Mouse (Mus musculus) Patski (cell line): Measurements from ENCODE around the gene Lhx1. TPM values are rescaled to one million over a fixed set of nuclear protein-coding genes. Genes with fewer than 3 reads are reported as not detected.

ENCODE experiments used
- ATAC-seq: fragments of 100-300 bp; one replicate; pipeline ENCODE4 v1.8.0; 2021
- CTCF ChIA-PET: fragments of 350-600 bp; sonication (Branson Sonifier 250); formaldehyde crosslinking; loops from one replicate; lab custom pipeline; 2022; ENCODE audit warnings: inconsistent platforms; lab: Charles Lee
- POLR2A ChIA-PET: fragments of 350-600 bp; sonication (Branson Sonifier 250); formaldehyde crosslinking; loops from one replicate; lab custom pipeline; 2022; ENCODE audit warnings: antibody characterized with exemption, inconsistent platforms; lab: Charles Lee
- DNase-seq: peaks from one replicate; pipeline ENCODE4 v3.0.0-alpha.2; 2011; ENCODE audit warnings: low read depth, low spot score
- H3K27me3 ChIP-seq: fragments of 371-371 bp; one replicate; pipeline ENCODE4 v1.5.1; 2021
- CTCF ChIP-seq: fragments of 100-300 bp; IDR thresholded peaks from one replicate; pipeline ENCODE4 v1.5.1; 2021
- in situ Hi-C: fragments of 300-500 bp; cut with MboI; formaldehyde crosslinking; loops from 3 replicates; pipeline ENCODE4 v1.11.1; 2018; ENCODE audit warnings: low pct_unique_long_range_greater_than_20kb, mixed read lengths
- polyA plus RNA-seq: library from polyadenylated mRNA; unstranded; gene quantifications from one replicate; pipeline ENCODE4 v1.2.3, GENCODE M21; 2021

Lhx1 gene
- polyA plus RNA-seq, 1 experiment from 2014 or later, result 1.1 TPM

- ChIA-PET CTCF (interaction anchor here (0.8 kb wide), 1 partner anchor 11 kb away, joined by 3 read pairs; no protein-coding TSS in a partner anchor), POLR2A (interaction anchor here (1.2 kb wide), 1 partner anchor 11 kb away, joined by 3 read pairs; no protein-coding TSS in a partner anchor)
- no peak for ATAC-seq
- no peak for DNase-seq
- in situ Hi-C loops, result no loop called here
- peaks cover 34% of the 10 kb centered on the region for H3K27me3 ChIP-seq
- TF ChIP-seq CTCF, result no peak
These were observed 1.9 kb upstream of the Lhx1 start for GRCm38 (mm10) chr11:84526976-84527860.

- no peak for TF ChIP-seq CTCF
- ATAC-seq, result no peak
- H3K27me3 ChIP-seq, result peaks cover 34% of the 10 kb centered on the region
- DNase-seq, result no peak
- ChIA-PET CTCF (no interaction called here), POLR2A (interaction anchor here (1.2 kb wide), 1 partner anchor 10 kb away, joined by 3 read pairs; no protein-coding TSS in a partner anchor)
- in situ Hi-C loops, result no loop called here
These were observed 1.1 kb upstream of the Lhx1 start for GRCm38 (mm10) chr11:84526451-84526850.

- ChIA-PET POLR2A (interaction anchor here (0.6 to 1.0 kb wide), 2 partner anchors 14 to 37 kb away, joined by 3 read pairs; no protein-coding TSS in a partner anchor), CTCF (interaction anchor here (1.3 kb wide), 1 partner anchor 15 kb away, joined by 3 read pairs; no protein-coding TSS in a partner anchor)
- no peak for TF ChIP-seq CTCF
- ATAC-seq (no peak), DNase-seq (no peak)
- H3K27me3 ChIP-seq, result peaks cover 40% of the 10 kb centered on the region
- in situ Hi-C loops, result no loop called here
These were observed 644 bp downstream of the Lhx1 start for GRCm38 (mm10) chr11:84524511-84525270.

- CTCF ChIA-PET, result interaction anchor here (1.3 kb wide), 1 partner anchor 16 kb away, joined by 3 read pairs; no protein-coding TSS in a partner anchor
- in situ Hi-C loops, result no loop called here
- POLR2A ChIA-PET, result interaction anchor here (0.6 to 1.0 kb wide), 2 partner anchors 13 to 37 kb away, joined by 3 read pairs; no protein-coding TSS in a partner anchor
- peaks cover 43% of the 10 kb centered on the region for H3K27me3 ChIP-seq
- ATAC-seq (no peak), DNase-seq (no peak)
- no peak for TF ChIP-seq CTCF
These were observed 1.4 kb downstream of the Lhx1 start for GRCm38 (mm10) chr11:84523841-84524510.

DNA sequence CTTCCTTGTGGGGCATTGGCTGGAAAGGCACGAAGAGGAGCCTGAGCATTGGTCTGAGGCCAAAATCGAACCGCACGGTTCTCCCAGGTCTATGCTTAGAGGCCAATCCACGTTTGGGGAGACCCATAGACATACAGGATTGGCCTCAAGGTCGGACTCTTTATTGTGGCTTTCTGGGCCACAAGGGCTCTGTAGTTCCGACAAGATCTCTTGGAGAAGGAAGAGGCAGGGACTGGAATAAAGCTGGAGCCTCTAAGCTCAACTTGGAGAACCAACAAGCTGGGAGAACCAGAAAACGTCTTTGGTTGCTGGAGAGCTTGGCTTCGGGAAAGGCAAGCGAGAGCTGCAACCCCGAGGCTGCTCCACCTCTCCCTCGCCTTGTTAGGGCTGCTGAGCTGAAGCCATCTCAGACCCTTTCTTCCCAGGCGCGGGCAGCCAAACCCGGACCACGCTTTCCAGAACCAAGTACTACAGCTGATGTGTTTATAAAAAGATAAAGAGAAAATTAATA is 2.0 kb downstream of the Lhx1 start:
- DNase-seq (no peak), ATAC-seq (no peak)
- CTCF ChIA-PET, result interaction anchor here (1.3 kb wide), 1 partner anchor 16 kb away, joined by 3 read pairs; no protein-coding TSS in a partner anchor
- in situ Hi-C loops, result no loop called here
- TF ChIP-seq CTCF, result no peak
- POLR2A ChIA-PET, result interaction anchor here (0.6 kb wide), 1 partner anchor 550 kb away, joined by 6 read pairs; no protein-coding TSS in a partner anchor
- peaks cover 44% of the 10 kb centered on the region for H3K27me3 ChIP-seq

- POLR2A ChIA-PET, result interaction anchor here (0.6 kb wide), 1 partner anchor 550 kb away, joined by 6 read pairs; no protein-coding TSS in a partner anchor
- peak; percentile 60 for ATAC-seq
- peak; percentile 38 for DNase-seq
- peaks cover 50% of the 10 kb centered on the region for H3K27me3 ChIP-seq
- CTCF ChIA-PET, result no interaction called here
- in situ Hi-C loops, result no loop called here
- no peak for TF ChIP-seq CTCF
These were observed 2.6 kb downstream of the Lhx1 start for GRCm38 (mm10) chr11:84522577-84523320.

- in situ Hi-C loops, result no loop called here
- TF ChIP-seq CTCF, result no peak
- ChIA-PET CTCF (no interaction called here), POLR2A (no interaction called here)
- DNase-seq (no peak), ATAC-seq (no peak)
- H3K27me3 ChIP-seq, result peaks cover 50% of the 10 kb centered on the region
These were observed 3.5 kb downstream of the Lhx1 start for GRCm38 (mm10) chr11:84521751-84522299.

- TF ChIP-seq CTCF, result no peak
- peaks cover 48% of the 10 kb centered on the region for H3K27me3 ChIP-seq
- ATAC-seq (no peak), DNase-seq (no peak)
- in situ Hi-C loops, result no loop called here
- CTCF ChIA-PET, result interaction anchor here (0.8 kb wide), 1 partner anchor 182 kb away, joined by 3 read pairs; no protein-coding TSS in a partner anchor
- POLR2A ChIA-PET, result no interaction called here
These were observed 4.3 kb downstream of the Lhx1 start for GRCm38 (mm10) chr11:84521071-84521390.
